Mouse (Mus musculus): ENCODE measurements around the gene Npm3. TPM values are rescaled to one million over a fixed set of nuclear protein-coding genes. Genes with fewer than 3 reads are reported as not detected.
A peak's percentile ranks its signal among the peaks of the same experiment; 100 is the strongest.

Npm3 gene
- total and polyA plus RNA-seq, 2 experiments from 2014 or later = 7.8 to 34.7 TPM

DNA sequence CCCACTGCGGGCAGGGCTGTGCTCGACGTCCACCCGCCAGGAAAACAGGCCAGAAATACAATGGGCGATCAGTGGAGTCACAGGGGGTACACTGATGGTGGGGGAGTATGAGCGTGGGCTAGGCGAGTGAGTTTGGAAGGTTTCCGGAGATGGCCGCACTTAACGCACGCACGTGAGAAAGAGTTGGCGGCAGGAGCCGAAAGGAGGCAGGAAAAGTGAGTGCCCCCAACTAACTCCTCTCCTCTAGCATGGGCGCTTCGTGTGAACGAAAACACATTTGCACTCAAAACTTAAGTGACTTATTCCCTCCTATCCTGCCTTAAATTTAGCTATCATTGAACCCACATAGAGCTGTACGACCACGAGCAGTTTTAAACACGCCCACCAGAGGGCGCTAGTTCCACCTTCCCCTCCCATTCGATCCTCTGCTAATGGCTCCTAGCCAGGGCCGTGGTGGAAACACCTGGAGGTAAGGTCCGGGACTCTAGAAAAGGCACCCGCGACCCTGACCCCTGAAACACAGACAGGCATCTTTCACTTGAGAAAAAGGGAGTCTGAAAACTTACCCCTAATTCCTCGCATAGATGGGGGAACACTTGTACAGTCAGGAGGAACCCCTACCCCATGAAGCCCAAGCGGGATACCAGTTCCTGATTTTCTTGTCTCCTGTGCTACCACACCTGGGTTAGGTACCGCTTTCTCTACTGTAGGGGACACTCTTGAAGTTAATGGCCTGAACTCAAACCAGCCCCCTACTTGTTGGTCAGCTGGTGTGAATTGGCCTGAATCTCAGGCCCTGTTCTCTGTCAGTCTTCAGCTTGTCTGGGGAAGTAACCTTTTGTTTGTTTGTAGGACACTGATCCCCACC is 3.0 kb downstream of the Npm3 start:
- peaks cover 38% of the 10 kb centered on the region for H3K27me3 ChIP-seq (ENCODE audit: insufficient read depth, low read length)
- no peak overlapping the region for H3K4me2 ChIP-seq (ENCODE audit: low read depth)
- DNase-seq = peak; percentile 73
- H3K9ac ChIP-seq = no peak overlapping the region
- no peak overlapping the region for H3K27ac ChIP-seq (ENCODE audit: low read depth, low read length)
- H3K9me3 ChIP-seq (ENCODE audit: low read length) = no peaks in the 10 kb centered on the region
- H3K4me1 ChIP-seq (ENCODE audit: insufficient read depth) = 0 out of 2 replicates have a peak, but pooled peaks cover 8% of the 10 kb centered on the region
- TF ChIP-seq CTCF (IDR thresholded peaks at IDR 0.05; ENCODE audit: low read depth) = peak; percentile 81
- no peak for ATAC-seq
- 13% methylated on average over 29 of the region's 29 CpGs for WGBS
- 0 out of 2 replicates have a peak, but pooled peaks cover under 1% of the 10 kb centered on the region for H3K36me3 ChIP-seq (ENCODE audit: insufficient read depth)
- H3K4me3 ChIP-seq (ENCODE audit: low read depth, low read length) = no peak overlapping the region

- TF ChIP-seq CTCF (IDR thresholded peaks at IDR 0.05; ENCODE audit: low read depth) = no peak
- no peaks in the 10 kb centered on the region for H3K9me3 ChIP-seq (ENCODE audit: low read length)
- DNase-seq = no peak
- WGBS = 4% methylated on average over 32 of the region's 32 CpGs
- no peak overlapping the region for H3K9ac ChIP-seq
- H3K27ac ChIP-seq (ENCODE audit: low read depth, low read length) = no peak overlapping the region
- no peak overlapping the region for H3K4me3 ChIP-seq (ENCODE audit: low read depth, low read length)
- no peaks in the 10 kb centered on the region for H3K36me3 ChIP-seq (ENCODE audit: insufficient read depth)
- no peak overlapping the region for H3K4me2 ChIP-seq (ENCODE audit: low read depth)
- H3K27me3 ChIP-seq (ENCODE audit: insufficient read depth, low read length) = peaks cover 46% of the 10 kb centered on the region
- 0 out of 2 replicates have a peak, but pooled peaks cover 8% of the 10 kb centered on the region for H3K4me1 ChIP-seq (ENCODE audit: insufficient read depth)
- no peak for ATAC-seq
Measured at GRCm38 (mm10) chr19:45745344-45746152, 3.8 kb downstream of the Npm3 start.

DNA sequence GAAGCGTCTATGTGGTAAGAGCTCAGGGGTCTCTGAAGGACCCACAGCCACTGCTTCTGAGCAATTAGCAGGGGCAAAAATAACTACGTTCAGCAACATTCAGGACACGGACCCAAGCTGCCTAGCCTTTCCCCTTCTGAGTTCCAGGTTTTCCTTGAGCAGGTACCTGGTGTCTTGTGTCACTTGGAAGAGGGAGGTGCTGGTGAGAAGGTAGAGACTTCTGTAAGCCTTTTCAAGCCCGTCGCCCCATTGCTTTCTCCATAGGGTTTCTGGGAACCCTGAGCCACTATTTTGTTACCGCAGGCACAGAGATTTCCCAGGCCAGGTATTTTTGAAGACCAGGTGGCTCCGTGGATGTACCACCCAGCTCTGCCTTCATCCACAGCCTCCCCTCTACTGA is 5.8 kb downstream of the Npm3 start:
- Histone ChIP-seq H3K4me3 (ENCODE audit: low read depth, low read length) (no peak overlapping the region), H3K36me3 (ENCODE audit: insufficient read depth) (no peaks in the 10 kb centered on the region), H3K9me3 (ENCODE audit: low read length) (no peaks in the 10 kb centered on the region), H3K27me3 (ENCODE audit: insufficient read depth, low read length) (peaks cover 61% of the 10 kb centered on the region), H3K4me1 (ENCODE audit: insufficient read depth) (0 out of 2 replicates have a peak, but pooled peaks cover 6% of the 10 kb centered on the region), H3K9ac (no peak overlapping the region), H3K4me2 (ENCODE audit: low read depth) (no peak overlapping the region), H3K27ac (ENCODE audit: low read depth, low read length) (no peak overlapping the region)
- DNase-seq (no peak), ATAC-seq (no peak)
- WGBS = 27% methylated on average over 7 of the region's 7 CpGs
- TF ChIP-seq CTCF (IDR thresholded peaks at IDR 0.05; ENCODE audit: low read depth) = no peak

- no peak for DNase-seq
- Histone ChIP-seq H3K4me2 (ENCODE audit: low read depth) (peak overlapping the region; percentile 57), H3K27ac (ENCODE audit: low read depth, low read length) (no peak overlapping the region), H3K9me3 (ENCODE audit: low read length) (no peaks in the 10 kb centered on the region), H3K4me1 (ENCODE audit: insufficient read depth) (0 out of 2 replicates have a peak, but pooled peaks cover under 1% of the 10 kb centered on the region), H3K4me3 (ENCODE audit: low read depth, low read length) (peak overlapping the region; percentile 30), H3K27me3 (ENCODE audit: insufficient read depth, low read length) (peaks cover 66% of the 10 kb centered on the region), H3K36me3 (ENCODE audit: insufficient read depth) (no peaks in the 10 kb centered on the region), H3K9ac (no peak overlapping the region)
- TF ChIP-seq CTCF (IDR thresholded peaks at IDR 0.05; ENCODE audit: low read depth) = no peak
- ATAC-seq = no peak
- 2% methylated on average over 25 of the region's 44 CpGs for WGBS
Measured at GRCm38 (mm10) chr19:45742984-45743575, 6.3 kb downstream of the Npm3 start.

GRCm38 (mm10) chr19:45742218-45742983 is 7.0 kb downstream of the Npm3 start, which contains the start of gene Fgf8:
Gene Fgf8 (minus strand): TSS chr19:45742915.
- Histone ChIP-seq H3K36me3 (ENCODE audit: insufficient read depth) (no peaks in the 10 kb centered on the region), H3K27me3 (ENCODE audit: insufficient read depth, low read length) (peaks cover 73% of the 10 kb centered on the region), H3K4me2 (ENCODE audit: low read depth) (peak within 1 kb of the TSS; percentile 57), H3K9me3 (ENCODE audit: low read length) (no peaks in the 10 kb centered on the region), H3K4me3 (ENCODE audit: low read depth, low read length) (peak within 1 kb of the TSS; percentile 30), H3K4me1 (ENCODE audit: insufficient read depth) (no peaks in the 10 kb centered on the region; the same call in 1 of the 2 replicates), H3K27ac (ENCODE audit: low read depth, low read length) (no peak within 1 kb of the TSS), H3K9ac (no peak within 1 kb of the TSS; the same call in 1 of the 2 replicates)
- ATAC-seq = no peak
- 4% methylated on average over 58 of the region's 68 CpGs for WGBS
- no peak for TF ChIP-seq CTCF (IDR thresholded peaks at IDR 0.05; ENCODE audit: low read depth)
- no peak for DNase-seq
